Mouse (Mus musculus) testis, adult 2 months (tissue): ENCODE data around the gene Prdm12. TPM values are rescaled to one million over a fixed set of nuclear protein-coding genes. Genes with fewer than 3 reads are reported as not detected.
"Not testable (repeated sequence)": the region's sequence is repeated elsewhere in the genome, so short reads cannot be mapped to it uniquely, and the experiment has no call there.

Source experiments
- H3K27ac ChIP-seq: fragments of 200-500 bp; 2 replicates; pipeline ENCODE4 v1.5.1; 2012; ENCODE audit warnings: low read depth, low read length; ENCODE audit not compliant: control insufficient read depth, insufficient read depth
- H3K27me3 ChIP-seq: fragments of 200-500 bp; 2 replicates; pipeline ENCODE4 v1.6.1; 2012; ENCODE audit warnings: mild to moderate bottlenecking, low read length, moderate library complexity; ENCODE audit not compliant: control insufficient read depth, insufficient read depth
- H3K36me3 ChIP-seq: fragments of 200-500 bp; 2 replicates; pipeline ENCODE4 v1.6.1; 2012; ENCODE audit warnings: mild to moderate bottlenecking, low read length; ENCODE audit not compliant: control insufficient read depth, insufficient read depth
- H3K4me1 ChIP-seq: fragments of 200-500 bp; 2 replicates; pipeline ENCODE4 v1.6.1; 2012; ENCODE audit warnings: low read length; ENCODE audit not compliant: control insufficient read depth, insufficient read depth
- H3K4me3 ChIP-seq: fragments of 200-500 bp; 2 replicates; pipeline ENCODE4 v1.5.1; 2012; ENCODE audit warnings: low read depth, mild to moderate bottlenecking, low read length, moderate library complexity, mixed read lengths; ENCODE audit not compliant: control insufficient read depth
- CTCF ChIP-seq: fragments of 200-500 bp; IDR thresholded peaks from 2 replicates; pipeline ENCODE4 v1.5.1; 2012; ENCODE audit warnings: low read depth, mild to moderate bottlenecking, inconsistent platforms, low read length, moderate library complexity; ENCODE audit not compliant: control insufficient read depth, insufficient read depth, insufficient replicate concordance
- POLR2A ChIP-seq: fragments of 200-500 bp; IDR thresholded peaks from 2 replicates; pipeline ENCODE4 v1.6.1; 2012; ENCODE audit warnings: low read depth, mild to moderate bottlenecking, inconsistent platforms, low read length, moderate library complexity; ENCODE audit not compliant: control insufficient read depth
- polyA plus RNA-seq: library from polyadenylated mRNA; depleted of rRNA; stranded (reverse); fragments of >200 nt; gene quantifications from 2 replicates; pipeline ENCODE4 v1.2.3, GENCODE M21; 2012

Prdm12 gene
- polyA plus RNA-seq, 1 experiment = not detected

DNA sequence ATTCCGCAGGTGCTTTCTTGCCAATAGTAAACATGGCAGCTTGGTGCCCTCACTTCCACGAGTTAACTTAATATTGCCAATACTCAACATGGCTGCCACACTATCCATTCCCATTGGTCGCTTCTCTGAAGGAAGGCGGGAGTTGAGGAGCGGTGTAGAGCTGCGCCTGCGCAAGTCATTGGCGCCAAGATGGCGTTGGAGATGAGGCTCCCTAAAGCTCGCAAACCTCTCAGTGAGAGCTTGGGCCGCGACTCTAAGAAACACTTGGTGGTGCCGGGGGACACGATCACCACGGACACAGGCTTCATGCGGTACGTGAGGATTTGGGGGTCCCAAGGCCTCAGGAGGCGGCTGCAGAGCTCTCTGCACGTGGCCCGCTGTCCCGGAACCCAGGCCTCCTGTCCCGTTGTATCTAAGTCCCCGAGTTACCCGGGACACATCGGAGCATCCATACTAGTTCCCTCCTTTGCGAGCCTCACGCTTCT is 30.8 kb downstream of the Prdm12 start, which contains the start of gene Exosc2:
Exosc2 (plus strand) TSS at position 165 of the 485 bp plus-strand sequence.
- peak within 1 kb of the TSS; percentile 89 for H3K27ac ChIP-seq
- H3K4me3 ChIP-seq = peak within 1 kb of the TSS; percentile 99

DNA sequence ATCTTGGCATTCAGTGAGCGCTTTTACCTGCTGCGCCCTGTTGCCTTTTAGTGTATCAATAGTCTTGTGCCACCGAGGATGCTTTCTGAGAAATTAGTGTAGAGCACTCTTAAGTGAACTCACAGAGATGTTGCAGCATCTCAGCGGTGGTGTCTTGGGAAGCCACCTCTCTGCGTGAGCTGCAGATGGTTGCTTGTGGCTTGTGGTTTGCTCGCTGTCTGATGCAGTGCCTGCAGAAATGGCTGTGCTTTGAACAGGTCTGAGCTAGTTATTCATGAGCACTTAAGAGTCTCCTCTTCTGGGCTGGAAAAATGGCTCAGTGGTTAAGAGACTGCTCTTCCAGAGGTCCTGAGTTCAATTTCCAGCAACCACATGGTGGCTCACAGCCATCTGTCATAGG is 38.8 kb downstream of the Prdm12 start:
- TF ChIP-seq POLR2A (no peak), CTCF (no peak)
- Histone ChIP-seq H3K4me3 (no peak overlapping the region), H3K36me3 (no peaks in the 10 kb centered on the region; the same call in none of the 2 replicates), H3K27ac (no peak overlapping the region), H3K4me1 (no peaks in the 10 kb centered on the region), H3K27me3 (no peaks in the 10 kb centered on the region)

More for the DNA sequence above, 30.8 kb downstream of the Prdm12 start, which contains the start of gene Exosc2:
- TF ChIP-seq POLR2A = peak; percentile 98
- TF ChIP-seq CTCF = no peak
- H3K4me1 ChIP-seq = peaks cover 9% of the 10 kb centered on the region
- H3K36me3 ChIP-seq = no peaks in the 10 kb centered on the region
- H3K27me3 ChIP-seq = no peaks in the 10 kb centered on the region

DNA sequence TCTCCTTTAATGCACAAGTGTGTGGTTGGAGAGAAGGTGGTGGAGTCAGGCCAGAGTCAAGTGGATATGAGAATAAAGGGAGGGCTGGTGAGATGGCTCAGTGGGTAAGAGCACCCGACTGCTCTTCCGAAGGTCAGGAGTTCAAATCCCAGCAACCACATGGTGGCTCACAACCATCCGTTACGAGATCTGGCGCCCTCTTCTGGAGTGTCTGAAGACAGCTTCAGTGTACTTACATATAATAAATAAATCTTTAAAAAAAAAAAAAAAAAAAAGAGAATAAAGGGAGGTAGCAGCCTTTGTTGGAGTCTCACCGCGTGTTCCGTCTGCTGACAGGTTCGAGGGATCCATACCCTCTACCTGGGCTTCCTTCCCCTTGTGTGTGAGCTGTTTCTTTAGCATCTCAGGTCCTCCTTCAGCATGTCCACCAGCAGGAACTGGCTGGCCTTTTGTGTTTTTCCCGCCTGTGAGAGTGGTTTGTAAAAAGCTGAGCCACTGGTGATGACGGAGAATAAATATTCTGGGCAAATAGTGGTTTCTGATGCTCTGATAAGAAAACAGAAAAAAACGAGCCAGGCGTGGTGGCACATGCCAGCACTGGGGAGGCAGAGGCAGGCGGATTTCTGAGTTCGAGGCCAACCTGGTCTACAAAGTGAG is 41.3 kb downstream of the Prdm12 start:
- H3K4me1 ChIP-seq, H3K36me3 ChIP-seq, H3K27me3 ChIP-seq, H3K27ac ChIP-seq, H3K4me3 ChIP-seq: not testable (repeated sequence)

DNA sequence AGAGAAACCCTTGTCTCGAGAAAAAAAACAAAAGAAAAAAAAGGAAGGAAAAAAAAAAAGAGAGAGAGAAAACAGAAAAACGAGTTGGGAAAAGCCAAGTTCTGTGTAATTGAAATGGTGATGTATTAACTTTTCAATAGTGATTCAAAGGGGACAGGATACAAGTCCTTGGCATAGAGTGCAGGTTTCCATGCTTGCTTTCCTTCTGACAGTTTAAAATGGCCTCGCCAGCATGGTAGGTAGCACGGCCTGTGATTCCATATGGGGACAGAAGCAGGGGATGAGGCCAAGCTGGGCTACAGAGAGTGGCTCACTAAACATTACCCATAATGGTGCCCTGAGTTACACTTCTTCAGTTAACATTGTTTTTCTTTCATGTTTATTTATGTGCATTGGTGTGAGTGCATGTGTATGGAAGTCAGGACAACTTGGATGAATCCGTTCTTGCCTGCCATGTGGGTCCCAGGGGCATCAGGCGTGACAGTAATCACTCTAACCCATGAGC is 41.9 kb downstream of the Prdm12 start:
- H3K27ac ChIP-seq = no peak overlapping the region
- H3K4me3 ChIP-seq = no peak overlapping the region
- no peak for TF ChIP-seq CTCF
- no peak for TF ChIP-seq POLR2A
- no peaks in the 10 kb centered on the region for H3K27me3 ChIP-seq
- peaks cover 1% of the 10 kb centered on the region; the same call in 1 of the 2 replicates for H3K36me3 ChIP-seq
- no peaks in the 10 kb centered on the region; the same call in 1 of the 2 replicates for H3K4me1 ChIP-seq

DNA sequence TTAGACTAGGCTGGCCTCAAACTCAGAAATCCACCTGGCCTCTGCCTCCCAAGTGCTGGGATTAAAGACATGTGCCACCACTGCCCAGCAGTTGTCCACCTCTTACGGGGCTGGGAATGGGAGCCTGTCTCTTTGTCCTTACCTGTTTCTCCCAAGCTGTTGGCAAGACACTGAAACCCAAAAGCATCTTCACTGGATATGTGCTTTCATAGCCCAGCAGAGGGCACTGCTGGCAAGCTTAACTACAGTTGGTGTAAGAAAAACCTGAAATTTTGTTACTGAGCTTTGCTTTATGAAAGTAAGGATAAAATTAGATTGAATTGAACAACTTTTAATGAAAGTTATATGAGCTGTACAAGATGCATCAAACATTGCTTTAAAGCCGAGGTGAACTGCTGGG is 43.8 kb downstream of the Prdm12 start:
- TF ChIP-seq POLR2A (no peak), CTCF (peak; percentile 12; the same call in 1 of the 2 replicates)
- Histone ChIP-seq H3K4me1 (no peaks in the 10 kb centered on the region; the same call in 1 of the 2 replicates), H3K27me3 (no peaks in the 10 kb centered on the region), H3K4me3 (no peak overlapping the region), H3K27ac (no peak overlapping the region), H3K36me3 (peaks cover 1% of the 10 kb centered on the region; the same call in 1 of the 2 replicates)

DNA sequence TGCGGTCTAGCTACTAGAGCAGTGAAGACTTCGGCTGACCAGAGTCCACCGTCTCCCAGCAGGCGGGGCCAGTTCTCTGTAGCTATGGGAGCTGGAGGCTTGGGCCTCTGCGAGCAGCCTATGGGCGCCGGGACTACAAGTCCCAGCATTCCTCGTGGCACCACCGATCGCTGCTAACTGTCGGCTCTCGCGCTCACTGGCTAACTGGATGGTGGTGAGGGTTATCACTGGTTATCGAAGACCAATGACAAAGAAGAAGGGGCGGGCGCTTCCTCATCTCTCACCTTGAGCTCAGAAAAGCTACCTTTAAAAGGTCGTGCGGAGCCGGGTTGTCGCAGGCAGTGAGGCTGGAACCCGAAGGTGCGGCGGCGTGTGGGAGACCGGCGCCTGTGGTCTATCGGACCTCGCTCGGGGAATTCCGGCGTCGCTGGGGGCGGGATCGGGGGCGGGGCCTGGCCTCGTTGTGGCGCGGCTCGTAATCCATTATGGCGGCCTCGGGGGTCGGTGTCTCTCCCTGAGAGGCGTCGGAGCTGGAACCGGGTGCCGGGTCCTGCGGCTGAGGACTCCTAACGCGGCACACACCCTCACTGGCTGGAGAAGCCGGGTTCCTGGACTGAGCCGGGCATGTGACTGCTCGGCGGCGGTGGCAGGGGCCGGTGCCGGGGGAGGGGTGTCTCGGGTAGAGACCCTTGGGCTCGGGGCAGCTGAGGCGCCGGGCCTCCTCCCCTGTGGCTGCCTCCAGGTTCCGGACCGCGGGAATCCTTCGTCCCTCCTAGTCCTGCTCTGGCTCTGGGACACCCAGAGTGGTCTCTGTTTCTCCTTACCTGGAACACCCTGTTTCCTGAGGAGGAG is 48.5 kb downstream of the Prdm12 start, which contains the start of gene Abl1:
Abl1 (plus strand) TSS at position 303 of the 852 bp plus-strand sequence.
- Histone ChIP-seq H3K4me3 (peak within 1 kb of the TSS; percentile 96), H3K36me3 (peaks cover 1% of the 10 kb centered on the region; the same call in 1 of the 2 replicates), H3K27me3 (no peaks in the 10 kb centered on the region), H3K4me1 (peaks cover 4% of the 10 kb centered on the region), H3K27ac (peak within 1 kb of the TSS; percentile 99)
- TF ChIP-seq CTCF (no peak), POLR2A (peak; percentile 83)

DNA sequence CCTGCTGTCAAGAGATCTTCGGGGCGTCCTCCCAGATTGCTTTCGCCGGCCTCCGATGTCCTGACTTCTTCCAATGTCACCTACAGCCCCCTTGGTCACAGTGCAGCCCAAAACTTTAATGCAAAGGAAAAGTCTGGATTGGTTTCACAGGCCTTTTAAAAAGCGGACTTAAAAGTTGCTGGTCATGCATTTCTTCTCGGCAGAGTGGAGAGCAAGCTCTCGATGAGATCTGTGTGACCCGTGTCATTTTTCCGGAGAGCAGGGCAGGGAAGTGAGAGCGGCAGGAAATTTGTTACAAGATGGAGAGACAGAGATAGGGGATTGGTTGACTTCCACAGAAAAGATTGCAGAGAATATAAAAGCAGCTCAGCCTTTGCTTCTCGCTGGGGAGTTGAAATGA is 49.2 kb downstream of the Prdm12 start:
- H3K27me3 ChIP-seq = no peaks in the 10 kb centered on the region
- H3K27ac ChIP-seq = peak overlapping the region; percentile 99
- H3K4me1 ChIP-seq = peaks cover 4% of the 10 kb centered on the region
- peak overlapping the region; percentile 96 for H3K4me3 ChIP-seq
- H3K36me3 ChIP-seq = peaks cover 1% of the 10 kb centered on the region; the same call in 1 of the 2 replicates
- TF ChIP-seq POLR2A (no peak), CTCF (no peak)
